Mouse (Mus musculus): ENCODE measurements around the gene Rnf44. TPM values are rescaled to one million over a fixed set of nuclear protein-coding genes. Genes with fewer than 3 reads are reported as not detected.
A peak's percentile ranks its signal among the peaks of the same experiment; 100 is the strongest.

Rnf44 gene
- polyA plus RNA-seq, 1 experiment, result 43.7 TPM

- Histone ChIP-seq H3K36me3 (ENCODE audit: control insufficient read depth, insufficient read depth) (no peaks in the 10 kb centered on the region), H3ac (ENCODE audit: control insufficient read depth, insufficient read length) (peak overlapping the region; percentile 53), H3K4me3 (peak overlapping the region; percentile 87), H3K79me2 (ENCODE audit: control insufficient read depth, insufficient read depth) (peaks cover 76% of the 10 kb centered on the region), H3K27me3 (ENCODE audit: control insufficient read depth, insufficient read depth, insufficient read length) (no peaks in the 10 kb centered on the region), H3K4me2 (ENCODE audit: low read depth) (peak overlapping the region; percentile 83)
- TF ChIP-seq USF1 (IDR thresholded peaks at IDR 0.05; ENCODE audit: low read depth), result peak; percentile 92
- TF ChIP-seq REST (IDR thresholded peaks at IDR 0.05; ENCODE audit: insufficient read depth, insufficient read length), result no peak
- TF ChIP-seq MYOD1 (IDR thresholded peaks at IDR 0.05; ENCODE audit: control insufficient read depth in 1 of 3, insufficient read length in 2 of 3, low read depth in 2 of 3), result peak in 1 of 3 experiments; percentile 37
- TF ChIP-seq TCF12 (IDR thresholded peaks at IDR 0.05; ENCODE audit: insufficient read depth, poor library complexity, severe bottlenecking), result no peak
- no peak for TF ChIP-seq E2F4 (IDR thresholded peaks at IDR 0.05; ENCODE audit: insufficient read depth)
- TF ChIP-seq SRF (IDR thresholded peaks at IDR 0.05; ENCODE audit: control insufficient read depth, insufficient read length, low read depth), result no peak
- TF ChIP-seq MYOG (IDR thresholded peaks at IDR 0.05; ENCODE audit: control insufficient read depth in 1 of 3, insufficient read depth in 1 of 3, insufficient read length in 2 of 3, low read depth in 2 of 3), result peak; percentile 19 to 48 (median 43)
- TF ChIP-seq CEBPB (IDR thresholded peaks at IDR 0.05; ENCODE audit: insufficient read depth, poor library complexity, severe bottlenecking), result no peak
- TF ChIP-seq MAX (IDR thresholded peaks at IDR 0.05; ENCODE audit: low read depth), result no peak
- TF ChIP-seq POLR2A (IDR thresholded peaks at IDR 0.05; ENCODE audit: insufficient read length, low read depth), result peak; percentile 72
- TF ChIP-seq POLR2AphosphoS2 (IDR thresholded peaks at IDR 0.05; ENCODE audit: insufficient read length, low read depth), result peak; percentile 88
- TF ChIP-seq TCF3 (IDR thresholded peaks at IDR 0.05; ENCODE audit: insufficient read length, low read depth), result no peak
These were observed 5.9 kb downstream of the Rnf44 start for GRCm38 (mm10) chr13:54687575-54688424.

GRCm38 (mm10) chr13:54687096-54687495 is 6.6 kb downstream of the Rnf44 start:
- no peaks in the 10 kb centered on the region for H3K27me3 ChIP-seq (ENCODE audit: control insufficient read depth, insufficient read depth, insufficient read length)
- peak overlapping the region; percentile 53 for H3ac ChIP-seq (ENCODE audit: control insufficient read depth, insufficient read length)
- H3K4me2 ChIP-seq (ENCODE audit: low read depth), result peak overlapping the region; percentile 87
- peaks cover 69% of the 10 kb centered on the region for H3K79me2 ChIP-seq (ENCODE audit: control insufficient read depth, insufficient read depth)
- H3K4me3 ChIP-seq, result peak overlapping the region; percentile 87
- TF ChIP-seq TCF3 (IDR thresholded peaks at IDR 0.05; ENCODE audit: insufficient read length, low read depth), result no peak
- TF ChIP-seq CEBPB (IDR thresholded peaks at IDR 0.05; ENCODE audit: insufficient read depth, poor library complexity, severe bottlenecking), result no peak
- TF ChIP-seq MAX (IDR thresholded peaks at IDR 0.05; ENCODE audit: low read depth), result peak; percentile 88
- TF ChIP-seq USF1 (IDR thresholded peaks at IDR 0.05; ENCODE audit: low read depth), result peak; percentile 64
- TF ChIP-seq POLR2AphosphoS2 (IDR thresholded peaks at IDR 0.05; ENCODE audit: insufficient read length, low read depth), result peak; percentile 58
- peak; percentile 35 for TF ChIP-seq SRF (IDR thresholded peaks at IDR 0.05; ENCODE audit: control insufficient read depth, insufficient read length, low read depth)
- TF ChIP-seq MYOD1 (IDR thresholded peaks at IDR 0.05; ENCODE audit: control insufficient read depth in 1 of 3, insufficient read length in 2 of 3, low read depth in 2 of 3), result peak in 1 of 3 experiments; percentile 1
- no peaks in the 10 kb centered on the region for H3K36me3 ChIP-seq (ENCODE audit: control insufficient read depth, insufficient read depth)

- H3K36me3 ChIP-seq (ENCODE audit: control insufficient read depth, insufficient read depth), result no peaks in the 10 kb centered on the region
- peak overlapping the region; percentile 87 for H3K4me3 ChIP-seq
- peaks cover 62% of the 10 kb centered on the region for H3K79me2 ChIP-seq (ENCODE audit: control insufficient read depth, insufficient read depth)
- TF ChIP-seq MAX (IDR thresholded peaks at IDR 0.05; ENCODE audit: low read depth) (no peak), TCF3 (IDR thresholded peaks at IDR 0.05; ENCODE audit: insufficient read length, low read depth) (no peak), REST (IDR thresholded peaks at IDR 0.05; ENCODE audit: insufficient read depth, insufficient read length) (no peak), E2F4 (IDR thresholded peaks at IDR 0.05; ENCODE audit: insufficient read depth) (no peak), MYOG (IDR thresholded peaks at IDR 0.05; ENCODE audit: control insufficient read depth in 1 of 3, insufficient read depth in 1 of 3, insufficient read length in 2 of 3, low read depth in 2 of 3) (no peak), POLR2AphosphoS2 (IDR thresholded peaks at IDR 0.05; ENCODE audit: insufficient read length, low read depth) (no peak)
- H3ac ChIP-seq (ENCODE audit: control insufficient read depth, insufficient read length), result peak overlapping the region; percentile 53
- H3K4me2 ChIP-seq (ENCODE audit: low read depth), result peak overlapping the region; percentile 87
- no peaks in the 10 kb centered on the region for H3K27me3 ChIP-seq (ENCODE audit: control insufficient read depth, insufficient read depth, insufficient read length)
These were observed 7.3 kb downstream of the Rnf44 start for GRCm38 (mm10) chr13:54686139-54687053.

- H3K4me3 ChIP-seq, result peak overlapping the region; percentile 87
- peaks cover 50% of the 10 kb centered on the region for H3K79me2 ChIP-seq (ENCODE audit: control insufficient read depth, insufficient read depth)
- H3K27me3 ChIP-seq (ENCODE audit: control insufficient read depth, insufficient read depth, insufficient read length), result no peaks in the 10 kb centered on the region
- peak overlapping the region; percentile 87 for H3K4me2 ChIP-seq (ENCODE audit: low read depth)
- no peak overlapping the region for H3ac ChIP-seq (ENCODE audit: control insufficient read depth, insufficient read length)
- peaks cover 3% of the 10 kb centered on the region for H3K36me3 ChIP-seq (ENCODE audit: control insufficient read depth, insufficient read depth)
- TF ChIP-seq USF1 (IDR thresholded peaks at IDR 0.05; ENCODE audit: low read depth) (no peak), MYOD1 (IDR thresholded peaks at IDR 0.05; ENCODE audit: control insufficient read depth in 1 of 3, insufficient read length in 2 of 3, low read depth in 2 of 3) (no peak), TCF3 (IDR thresholded peaks at IDR 0.05; ENCODE audit: insufficient read length, low read depth) (no peak), SRF (IDR thresholded peaks at IDR 0.05; ENCODE audit: control insufficient read depth, insufficient read length, low read depth) (no peak), E2F4 (IDR thresholded peaks at IDR 0.05; ENCODE audit: insufficient read depth) (no peak), MAX (IDR thresholded peaks at IDR 0.05; ENCODE audit: low read depth) (no peak), POLR2A (IDR thresholded peaks at IDR 0.05; ENCODE audit: insufficient read length, low read depth) (no peak), MYOG (IDR thresholded peaks at IDR 0.05; ENCODE audit: control insufficient read depth in 1 of 3, insufficient read depth in 1 of 3, insufficient read length in 2 of 3, low read depth in 2 of 3) (no peak), POLR2AphosphoS2 (IDR thresholded peaks at IDR 0.05; ENCODE audit: insufficient read length, low read depth) (no peak), REST (IDR thresholded peaks at IDR 0.05; ENCODE audit: insufficient read depth, insufficient read length) (no peak), CEBPB (IDR thresholded peaks at IDR 0.05; ENCODE audit: insufficient read depth, poor library complexity, severe bottlenecking) (no peak), TCF12 (IDR thresholded peaks at IDR 0.05; ENCODE audit: insufficient read depth, poor library complexity, severe bottlenecking) (no peak)
These were observed 8.5 kb downstream of the Rnf44 start for GRCm38 (mm10) chr13:54685174-54685573.

All from myocyte (in vitro differentiated cells).